Mouse (Mus musculus) myocyte (in vitro differentiated cells): ENCODE data around the gene Plek. TPM values are rescaled to one million over a fixed set of nuclear protein-coding genes. Genes with fewer than 3 reads are reported as not detected.

Source experiments
- H3K27me3 ChIP-seq: one replicate; pipeline ENCODE4 v1.6.1; 2011; ENCODE audit not compliant: control insufficient read depth, insufficient read depth, insufficient read length
- H3K36me3 ChIP-seq: one replicate; pipeline ENCODE4 v1.6.1; 2011; ENCODE audit not compliant: control insufficient read depth, insufficient read depth
- H3K4me2 ChIP-seq: one replicate; pipeline ENCODE4 v1.6.1; 2011; ENCODE audit warnings: low read depth, control low read depth
- H3K4me3 ChIP-seq: one replicate; pipeline ENCODE4 v1.5.1; 2011; ENCODE audit warnings: mild to moderate bottlenecking, control low read depth, moderate library complexity
- H3K79me2 ChIP-seq: one replicate; pipeline ENCODE4 v1.6.1; 2011; ENCODE audit not compliant: control insufficient read depth, insufficient read depth
- H3ac ChIP-seq: one replicate; pipeline ENCODE4 v1.6.1; 2011; ENCODE audit not compliant: control insufficient read depth, insufficient read length
- CEBPB ChIP-seq: IDR thresholded peaks from 2 replicates; pipeline ENCODE4 v1.6.1; 2011; ENCODE audit warnings: mild to moderate bottlenecking, moderate library complexity; ENCODE audit not compliant: poor library complexity, insufficient read depth, severe bottlenecking
- E2F4 ChIP-seq: IDR thresholded peaks from one replicate; pipeline ENCODE4 v1.6.1; 2011; ENCODE audit warnings: mild to moderate bottlenecking, control low read depth, moderate library complexity; ENCODE audit not compliant: insufficient read depth
- MAX ChIP-seq: IDR thresholded peaks from one replicate; pipeline ENCODE4 v1.6.1; 2011; ENCODE audit warnings: low read depth, mild to moderate bottlenecking, control low read depth
- MYOD1 ChIP-seq, 3 experiments: IDR thresholded peaks; one replicate each; pipeline ENCODE4 v1.6.1; 2011; ENCODE audit warnings: control low read depth in 2 of 3, low read depth in 2 of 3, mild to moderate bottlenecking in 2 of 3, moderate library complexity in 1 of 3; ENCODE audit not compliant: insufficient read length in 2 of 3, control insufficient read depth in 1 of 3
- MYOG ChIP-seq, 3 experiments: IDR thresholded peaks; one replicate each; pipeline ENCODE4 v1.6.1; 2011; ENCODE audit warnings: control low read depth in 2 of 3, low read depth in 2 of 3, mild to moderate bottlenecking in 2 of 3; ENCODE audit not compliant: insufficient read length in 2 of 3, control insufficient read depth in 1 of 3, insufficient read depth in 1 of 3
- POLR2A ChIP-seq: IDR thresholded peaks from one replicate; pipeline ENCODE4 v1.6.1; 2011; ENCODE audit warnings: low read depth, mild to moderate bottlenecking, control low read depth, moderate library complexity; ENCODE audit not compliant: insufficient read length
- POLR2AphosphoS2 ChIP-seq: IDR thresholded peaks from one replicate; pipeline ENCODE4 v1.6.1; 2011; ENCODE audit warnings: low read depth, control low read depth; ENCODE audit not compliant: insufficient read length
- REST ChIP-seq: IDR thresholded peaks from one replicate; pipeline ENCODE4 v1.6.1; 2011; ENCODE audit warnings: mild to moderate bottlenecking, control low read depth, moderate library complexity; ENCODE audit not compliant: insufficient read depth, insufficient read length
- SRF ChIP-seq: IDR thresholded peaks from one replicate; pipeline ENCODE4 v1.6.1; 2011; ENCODE audit warnings: low read depth; ENCODE audit not compliant: control insufficient read depth, insufficient read length
- TCF12 ChIP-seq: IDR thresholded peaks from one replicate; pipeline ENCODE4 v1.6.1; 2011; ENCODE audit warnings: mild to moderate bottlenecking, control low read depth; ENCODE audit not compliant: poor library complexity, insufficient read depth, severe bottlenecking
- TCF3 ChIP-seq: IDR thresholded peaks from one replicate; pipeline ENCODE4 v1.6.1; 2011; ENCODE audit warnings: low read depth, control low read depth; ENCODE audit not compliant: insufficient read length
- USF1 ChIP-seq: IDR thresholded peaks from one replicate; pipeline ENCODE4 v1.6.1; 2011; ENCODE audit warnings: low read depth, mild to moderate bottlenecking, control low read depth, moderate library complexity
- polyA plus RNA-seq: library from polyadenylated mRNA; unstranded; fragments of >200 nt; fragmentation: generic; extraction: Trizol; gene quantifications from one replicate; pipeline ENCODE4 v1.2.1, GENCODE M21; 2012; ENCODE audit warnings: missing spikeins

Gene Plek
- polyA plus RNA-seq, 1 experiment, result 0.96 TPM

GRCm38 (mm10) chr11:16969650-16970049 lies 82.5 kb downstream of the Plek start:
- Histone ChIP-seq H3K4me2 (no peak overlapping the region), H3K36me3 (no peaks in the 10 kb centered on the region), H3ac (no peak overlapping the region), H3K4me3 (no peak overlapping the region), H3K27me3 (no peaks in the 10 kb centered on the region), H3K79me2 (no peaks in the 10 kb centered on the region)
- TF ChIP-seq CEBPB (no peak), SRF (no peak), USF1 (no peak), POLR2A (no peak), REST (no peak), E2F4 (no peak), MAX (no peak), TCF12 (no peak), POLR2AphosphoS2 (no peak), MYOG (IDR thresholded peaks at IDR 0.05; ENCODE audit: control insufficient read depth in 1 of 3, insufficient read depth in 1 of 3, insufficient read length in 2 of 3, low read depth in 2 of 3) (no peak), MYOD1 (IDR thresholded peaks at IDR 0.05; ENCODE audit: control insufficient read depth in 1 of 3, insufficient read length in 2 of 3, low read depth in 2 of 3) (no peak), TCF3 (no peak)

DNA sequence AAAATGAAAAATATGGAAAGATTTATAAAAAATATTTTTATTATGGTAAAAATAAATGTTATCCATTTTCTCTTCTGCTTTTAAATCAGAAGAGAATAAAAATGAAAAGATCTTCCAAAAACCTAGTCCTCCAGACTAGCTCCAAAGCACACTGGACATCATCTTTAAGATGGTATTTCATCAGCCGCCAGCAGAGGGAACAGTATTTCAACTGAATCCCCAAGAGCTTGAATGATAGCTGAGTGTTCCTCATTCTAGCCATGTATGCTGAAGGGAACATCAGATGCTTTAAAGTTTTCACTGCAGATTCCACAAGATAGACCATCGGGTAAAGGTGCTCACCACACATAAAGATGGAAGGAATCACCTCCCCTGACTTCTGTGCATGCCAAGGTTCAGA lies 84.4 kb downstream of the Plek start:
- no peak overlapping the region for H3ac ChIP-seq
- no peak for TF ChIP-seq POLR2AphosphoS2
- TF ChIP-seq TCF3, result no peak
- no peak for TF ChIP-seq TCF12
- TF ChIP-seq SRF, result no peak
- TF ChIP-seq POLR2A, result no peak
- TF ChIP-seq CEBPB, result no peak
- no peak for TF ChIP-seq USF1
- TF ChIP-seq E2F4, result no peak
- no peak for TF ChIP-seq MAX
- TF ChIP-seq MYOG (IDR thresholded peaks at IDR 0.05; ENCODE audit: control insufficient read depth in 1 of 3, insufficient read depth in 1 of 3, insufficient read length in 2 of 3, low read depth in 2 of 3), result no peak
- TF ChIP-seq REST, result no peak
- TF ChIP-seq MYOD1 (IDR thresholded peaks at IDR 0.05; ENCODE audit: control insufficient read depth in 1 of 3, insufficient read length in 2 of 3, low read depth in 2 of 3), result no peak

GRCm38 (mm10) chr11:16958520-16958919 lies 93.7 kb downstream of the Plek start:
- Histone ChIP-seq H3K4me3 (no peak overlapping the region), H3ac (no peak overlapping the region), H3K36me3 (no peaks in the 10 kb centered on the region), H3K79me2 (no peaks in the 10 kb centered on the region), H3K27me3 (no peaks in the 10 kb centered on the region), H3K4me2 (no peak overlapping the region)
- TF ChIP-seq MYOG (IDR thresholded peaks at IDR 0.05; ENCODE audit: control insufficient read depth in 1 of 3, insufficient read depth in 1 of 3, insufficient read length in 2 of 3, low read depth in 2 of 3), result no peak
- TF ChIP-seq POLR2AphosphoS2, result no peak

More for the DNA sequence above, 84.4 kb downstream of the Plek start:
- H3K36me3 ChIP-seq, result no peaks in the 10 kb centered on the region
- H3K4me2 ChIP-seq, result no peak overlapping the region
- no peaks in the 10 kb centered on the region for H3K79me2 ChIP-seq
- H3K27me3 ChIP-seq, result no peaks in the 10 kb centered on the region
- H3K4me3 ChIP-seq, result no peak overlapping the region

- Histone ChIP-seq H3K4me3 (no peak overlapping the region), H3ac (no peak overlapping the region)
- TF ChIP-seq POLR2A (no peak), TCF3 (no peak), USF1 (no peak), MYOG (IDR thresholded peaks at IDR 0.05; ENCODE audit: control insufficient read depth in 1 of 3, insufficient read depth in 1 of 3, insufficient read length in 2 of 3, low read depth in 2 of 3) (no peak), MAX (no peak), POLR2AphosphoS2 (no peak), SRF (no peak), CEBPB (no peak), MYOD1 (IDR thresholded peaks at IDR 0.05; ENCODE audit: control insufficient read depth in 1 of 3, insufficient read length in 2 of 3, low read depth in 2 of 3) (no peak), REST (no peak), E2F4 (no peak), TCF12 (no peak)
Observed at GRCm38 (mm10) chr11:16957030-16957429, 95.2 kb downstream of the Plek start.

GRCm38 (mm10) chr11:16956115-16956862 lies 95.9 kb downstream of the Plek start:
- Histone ChIP-seq H3K79me2 (no peaks in the 10 kb centered on the region), H3K4me3 (no peak overlapping the region), H3K36me3 (no peaks in the 10 kb centered on the region), H3K27me3 (no peaks in the 10 kb centered on the region), H3ac (no peak overlapping the region), H3K4me2 (no peak overlapping the region)
- no peak for TF ChIP-seq POLR2AphosphoS2
- no peak for TF ChIP-seq CEBPB

More at GRCm38 (mm10) chr11:16957030-16957429, 95.2 kb downstream of the Plek start:
- no peaks in the 10 kb centered on the region for H3K79me2 ChIP-seq
- no peak overlapping the region for H3K4me2 ChIP-seq
- no peaks in the 10 kb centered on the region for H3K36me3 ChIP-seq
- no peaks in the 10 kb centered on the region for H3K27me3 ChIP-seq
